Mouse (Mus musculus): ENCODE measurements around the gene Slfn5. TPM values are rescaled to one million over a fixed set of nuclear protein-coding genes. Genes with fewer than 3 reads are reported as not detected.

The Slfn5 gene
- polyA plus RNA-seq, 1 experiment: 0.13 TPM

DNA sequence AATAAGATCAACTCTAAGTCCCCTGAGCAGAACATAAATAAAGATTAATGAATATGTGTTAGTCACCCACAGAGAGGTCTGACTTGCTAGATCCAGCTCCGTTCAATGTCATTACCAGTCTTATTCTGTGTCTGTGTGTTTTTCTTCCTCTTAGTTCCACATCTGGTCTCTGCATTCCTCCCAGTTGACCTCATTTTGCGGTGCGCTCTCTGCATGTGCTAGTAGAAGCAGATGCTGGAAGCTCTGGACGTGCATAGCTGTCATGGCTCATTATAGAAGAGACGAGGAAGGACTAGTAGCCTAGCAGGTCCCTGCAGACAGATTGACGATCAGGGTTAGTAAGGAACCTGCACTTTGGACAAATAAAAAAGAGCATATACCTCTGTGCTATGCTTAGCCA is 7.8 kb upstream of the Slfn5 start:
- no peaks in the 10 kb centered on the region for H3K79me3 ChIP-seq (ENCODE audit: low read depth)
- H3K79me2 ChIP-seq (ENCODE audit: control insufficient read depth, insufficient read depth): no peaks in the 10 kb centered on the region
- no peaks in the 10 kb centered on the region for H3K27me3 ChIP-seq (ENCODE audit: control insufficient read depth, insufficient read depth, insufficient read length)
- no peaks in the 10 kb centered on the region for H3K36me3 ChIP-seq (ENCODE audit: control insufficient read depth, insufficient read depth)
- no peak overlapping the region for H3K4me3 ChIP-seq (ENCODE audit: insufficient read depth, poor library complexity, severe bottlenecking)
- no peak overlapping the region for H3ac ChIP-seq (ENCODE audit: control insufficient read depth, insufficient read length, low read depth)
- TF ChIP-seq CTCF (IDR thresholded peaks at IDR 0.05; ENCODE audit: control insufficient read depth, insufficient read depth, insufficient read length) (no peak), USF1 (IDR thresholded peaks at IDR 0.05; ENCODE audit: low read depth) (no peak), MAX (IDR thresholded peaks at IDR 0.05) (no peak), FOSL1 (IDR thresholded peaks at IDR 0.05; ENCODE audit: insufficient read depth, low read length, poor library complexity, severe bottlenecking) (no peak), CEBPB (IDR thresholded peaks at IDR 0.05; ENCODE audit: low read depth) (no peak), MYOD1 (IDR thresholded peaks at IDR 0.05; ENCODE audit: control insufficient read depth, insufficient read length, low read depth) (no peak), MYOG (IDR thresholded peaks at IDR 0.05; ENCODE audit: control insufficient read depth, extremely low read depth, insufficient read length) (no peak)

DNA sequence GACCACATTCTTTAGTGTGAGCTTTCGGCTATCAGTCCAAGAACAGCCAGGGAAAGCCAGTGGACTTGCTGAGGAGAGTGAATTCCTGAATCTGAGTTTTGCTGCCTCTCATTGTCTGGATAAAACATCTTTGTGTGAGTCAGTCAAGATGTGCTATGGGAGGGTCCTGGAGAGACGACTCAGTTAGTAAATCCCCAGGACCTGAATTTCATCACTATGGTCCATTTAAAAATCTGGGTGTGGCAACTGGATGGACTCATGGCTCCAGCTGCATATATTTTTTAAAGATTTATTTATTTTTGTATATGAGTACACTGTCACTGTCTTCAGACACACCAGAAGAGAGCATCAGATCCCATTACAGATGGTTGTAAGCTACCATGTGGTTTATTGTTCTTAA is 5.5 kb upstream of the Slfn5 start:
- no peaks in the 10 kb centered on the region for H3K79me3 ChIP-seq (ENCODE audit: low read depth)
- no peaks in the 10 kb centered on the region for H3K36me3 ChIP-seq (ENCODE audit: control insufficient read depth, insufficient read depth)
- H3ac ChIP-seq (ENCODE audit: control insufficient read depth, insufficient read length, low read depth): no peak overlapping the region
- H3K4me3 ChIP-seq (ENCODE audit: insufficient read depth, poor library complexity, severe bottlenecking): no peak overlapping the region
- no peaks in the 10 kb centered on the region for H3K79me2 ChIP-seq (ENCODE audit: control insufficient read depth, insufficient read depth)
- H3K27me3 ChIP-seq (ENCODE audit: control insufficient read depth, insufficient read depth, insufficient read length): no peaks in the 10 kb centered on the region
- TF ChIP-seq CEBPB (IDR thresholded peaks at IDR 0.05; ENCODE audit: low read depth) (peak; percentile 66), MYOD1 (IDR thresholded peaks at IDR 0.05; ENCODE audit: control insufficient read depth, insufficient read length, low read depth) (no peak)

- H3K27me3 ChIP-seq (ENCODE audit: control insufficient read depth, insufficient read depth, insufficient read length): no peaks in the 10 kb centered on the region
- no peaks in the 10 kb centered on the region for H3K36me3 ChIP-seq (ENCODE audit: control insufficient read depth, insufficient read depth)
- H3K4me3 ChIP-seq (ENCODE audit: insufficient read depth, poor library complexity, severe bottlenecking): no peak overlapping the region
- TF ChIP-seq USF1 (IDR thresholded peaks at IDR 0.05; ENCODE audit: low read depth) (no peak), CEBPB (IDR thresholded peaks at IDR 0.05; ENCODE audit: low read depth) (no peak), MYOG (IDR thresholded peaks at IDR 0.05; ENCODE audit: control insufficient read depth, extremely low read depth, insufficient read length) (no peak), MAX (IDR thresholded peaks at IDR 0.05) (no peak), FOSL1 (IDR thresholded peaks at IDR 0.05; ENCODE audit: insufficient read depth, low read length, poor library complexity, severe bottlenecking) (no peak), MYOD1 (IDR thresholded peaks at IDR 0.05; ENCODE audit: control insufficient read depth, insufficient read length, low read depth) (no peak), CTCF (IDR thresholded peaks at IDR 0.05; ENCODE audit: control insufficient read depth, insufficient read depth, insufficient read length) (no peak)
- H3K79me3 ChIP-seq (ENCODE audit: low read depth): no peaks in the 10 kb centered on the region
- no peaks in the 10 kb centered on the region for H3K79me2 ChIP-seq (ENCODE audit: control insufficient read depth, insufficient read depth)
- H3ac ChIP-seq (ENCODE audit: control insufficient read depth, insufficient read length, low read depth): no peak overlapping the region
These were observed 3.7 kb upstream of the Slfn5 start for GRCm38 (mm10) chr11:82947457-82947856.

DNA sequence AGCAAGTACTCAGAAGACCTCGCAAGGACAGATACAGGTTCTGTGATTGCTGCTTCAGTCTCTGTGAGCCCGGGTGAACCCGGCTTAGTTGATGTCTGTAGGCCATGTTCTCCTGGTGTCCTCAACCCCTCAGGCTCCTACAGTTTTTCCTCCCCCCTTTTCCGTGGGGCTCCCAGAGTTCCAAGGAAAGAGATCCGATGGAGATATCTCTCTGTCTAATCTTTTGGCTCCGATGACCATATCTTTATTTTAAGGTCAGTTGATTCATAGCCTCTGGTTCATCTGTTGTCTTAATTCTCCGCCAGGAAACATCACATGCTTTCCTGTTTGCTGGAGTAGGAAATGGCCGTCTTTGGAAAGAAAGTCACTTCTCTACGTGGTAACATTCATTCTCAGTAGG is 2.1 kb upstream of the Slfn5 start:
- no peak for TF ChIP-seq MYOG (IDR thresholded peaks at IDR 0.05; ENCODE audit: control insufficient read depth, extremely low read depth, insufficient read length)
- TF ChIP-seq MAX (IDR thresholded peaks at IDR 0.05): no peak
- TF ChIP-seq USF1 (IDR thresholded peaks at IDR 0.05; ENCODE audit: low read depth): no peak
- no peak for TF ChIP-seq CEBPB (IDR thresholded peaks at IDR 0.05; ENCODE audit: low read depth)
- no peak for TF ChIP-seq CTCF (IDR thresholded peaks at IDR 0.05; ENCODE audit: control insufficient read depth, insufficient read depth, insufficient read length)
- TF ChIP-seq FOSL1 (IDR thresholded peaks at IDR 0.05; ENCODE audit: insufficient read depth, low read length, poor library complexity, severe bottlenecking): no peak
- no peak for TF ChIP-seq MYOD1 (IDR thresholded peaks at IDR 0.05; ENCODE audit: control insufficient read depth, insufficient read length, low read depth)
- H3K27me3 ChIP-seq (ENCODE audit: control insufficient read depth, insufficient read depth, insufficient read length): no peaks in the 10 kb centered on the region

GRCm38 (mm10) chr11:82951865-82952611 is 889 bp downstream of the Slfn5 start:
- Histone ChIP-seq H3K79me2 (ENCODE audit: control insufficient read depth, insufficient read depth) (no peaks in the 10 kb centered on the region), H3ac (ENCODE audit: control insufficient read depth, insufficient read length, low read depth) (no peak overlapping the region), H3K27me3 (ENCODE audit: control insufficient read depth, insufficient read depth, insufficient read length) (no peaks in the 10 kb centered on the region), H3K36me3 (ENCODE audit: control insufficient read depth, insufficient read depth) (no peaks in the 10 kb centered on the region), H3K79me3 (ENCODE audit: low read depth) (no peaks in the 10 kb centered on the region), H3K4me3 (ENCODE audit: insufficient read depth, poor library complexity, severe bottlenecking) (no peak overlapping the region)
- no peak for TF ChIP-seq USF1 (IDR thresholded peaks at IDR 0.05; ENCODE audit: low read depth)
- TF ChIP-seq CEBPB (IDR thresholded peaks at IDR 0.05; ENCODE audit: low read depth): no peak
- TF ChIP-seq FOSL1 (IDR thresholded peaks at IDR 0.05; ENCODE audit: insufficient read depth, low read length, poor library complexity, severe bottlenecking): no peak
- no peak for TF ChIP-seq MYOG (IDR thresholded peaks at IDR 0.05; ENCODE audit: control insufficient read depth, extremely low read depth, insufficient read length)
- no peak for TF ChIP-seq MYOD1 (IDR thresholded peaks at IDR 0.05; ENCODE audit: control insufficient read depth, insufficient read length, low read depth)
- no peak for TF ChIP-seq CTCF (IDR thresholded peaks at IDR 0.05; ENCODE audit: control insufficient read depth, insufficient read depth, insufficient read length)
- no peak for TF ChIP-seq MAX (IDR thresholded peaks at IDR 0.05)

More for the DNA sequence above, 2.1 kb upstream of the Slfn5 start:
- H3ac ChIP-seq (ENCODE audit: control insufficient read depth, insufficient read length, low read depth): no peak overlapping the region
- H3K79me3 ChIP-seq (ENCODE audit: low read depth): no peaks in the 10 kb centered on the region
- no peaks in the 10 kb centered on the region for H3K36me3 ChIP-seq (ENCODE audit: control insufficient read depth, insufficient read depth)
- H3K79me2 ChIP-seq (ENCODE audit: control insufficient read depth, insufficient read depth): no peaks in the 10 kb centered on the region
- no peak overlapping the region for H3K4me3 ChIP-seq (ENCODE audit: insufficient read depth, poor library complexity, severe bottlenecking)
